Mouse (Mus musculus) ES-Bruce4 (cell line): ENCODE data around the gene Fam213a. TPM values are rescaled to one million over a fixed set of nuclear protein-coding genes. Genes with fewer than 3 reads are reported as not detected.

Experiments
- H3K27ac ChIP-seq: 2 replicates; pipeline ENCODE4 v1.5.1; 2012; ENCODE audit warnings: low read length, inconsistent platforms; ENCODE audit not compliant: insufficient read depth
- H3K27me3 ChIP-seq: 2 replicates; pipeline ENCODE4 v1.6.1; 2012; ENCODE audit warnings: mild to moderate bottlenecking, low read length, inconsistent platforms; ENCODE audit not compliant: control insufficient read depth, poor library complexity, insufficient read depth, severe bottlenecking
- H3K36me3 ChIP-seq: 2 replicates; pipeline ENCODE4 v1.6.1; 2012; ENCODE audit warnings: inconsistent platforms, mild to moderate bottlenecking, low read length, moderate library complexity; ENCODE audit not compliant: control insufficient read depth, poor library complexity, insufficient read depth, severe bottlenecking
- H3K4me1 ChIP-seq: one replicate; pipeline ENCODE4 v1.8.1; 2011; ENCODE audit warnings: low read length; ENCODE audit not compliant: control insufficient read depth, insufficient read depth
- H3K4me3 ChIP-seq: 2 replicates; pipeline ENCODE4 v1.5.1; 2011; ENCODE audit warnings: low read depth, mild to moderate bottlenecking, low read length
- H3K9ac ChIP-seq: 2 replicates; pipeline ENCODE4 v1.6.1; 2012; ENCODE audit warnings: low read depth, mild to moderate bottlenecking, inconsistent platforms; ENCODE audit not compliant: poor library complexity, severe bottlenecking
- H3K9me3 ChIP-seq: replicated peaks from 2 replicates; pipeline ENCODE4 v1.6.1; 2012; ENCODE audit warnings: mild to moderate bottlenecking, low read length, inconsistent platforms; ENCODE audit not compliant: control insufficient read depth, poor library complexity, insufficient read depth, severe bottlenecking
- CTCF ChIP-seq: IDR thresholded peaks from one replicate; pipeline ENCODE4 v1.8.1; 2011; ENCODE audit warnings: low read depth, low read length
- EP300 ChIP-seq: IDR thresholded peaks from 2 replicates; pipeline ENCODE4 v1.6.1; 2011; ENCODE audit warnings: low read depth, low read length; ENCODE audit not compliant: insufficient read depth
- POLR2A ChIP-seq: IDR thresholded peaks from one replicate; pipeline ENCODE4 v1.8.1; 2011; ENCODE audit warnings: low read length; ENCODE audit not compliant: insufficient read depth
- polyA plus RNA-seq: library from polyadenylated mRNA; stranded (reverse); fragments of >200 nt; gene quantifications from 2 replicates; pipeline ENCODE4 v1.2.4, GENCODE M21; 2011; ENCODE audit warnings: low read depth; ENCODE audit not compliant: missing spikeins, insufficient read depth, insufficient read length

Gene Fam213a
- polyA plus RNA-seq, 1 experiment: 24.8 TPM

- Histone ChIP-seq H3K4me1 (no peaks in the 10 kb centered on the region), H3K4me3 (no peak overlapping the region), H3K9me3 (no peaks in the 10 kb centered on the region), H3K27me3 (no peaks in the 10 kb centered on the region), H3K36me3 (no peaks in the 10 kb centered on the region), H3K9ac (no peak overlapping the region), H3K27ac (no peak overlapping the region)
- TF ChIP-seq EP300 (no peak), CTCF (no peak), POLR2A (no peak)
These were observed 6.7 kb downstream of the Fam213a start for GRCm38 (mm10) chr14:41006899-41007298.

- Histone ChIP-seq H3K4me1 (no peaks in the 10 kb centered on the region), H3K27me3 (no peaks in the 10 kb centered on the region), H3K4me3 (no peak overlapping the region), H3K9ac (no peak overlapping the region), H3K27ac (no peak overlapping the region), H3K9me3 (no peaks in the 10 kb centered on the region), H3K36me3 (no peaks in the 10 kb centered on the region)
- TF ChIP-seq POLR2A: no peak
- TF ChIP-seq EP300: no peak
- TF ChIP-seq CTCF: no peak
These were observed 7.3 kb downstream of the Fam213a start for GRCm38 (mm10) chr14:41006263-41006662.

DNA sequence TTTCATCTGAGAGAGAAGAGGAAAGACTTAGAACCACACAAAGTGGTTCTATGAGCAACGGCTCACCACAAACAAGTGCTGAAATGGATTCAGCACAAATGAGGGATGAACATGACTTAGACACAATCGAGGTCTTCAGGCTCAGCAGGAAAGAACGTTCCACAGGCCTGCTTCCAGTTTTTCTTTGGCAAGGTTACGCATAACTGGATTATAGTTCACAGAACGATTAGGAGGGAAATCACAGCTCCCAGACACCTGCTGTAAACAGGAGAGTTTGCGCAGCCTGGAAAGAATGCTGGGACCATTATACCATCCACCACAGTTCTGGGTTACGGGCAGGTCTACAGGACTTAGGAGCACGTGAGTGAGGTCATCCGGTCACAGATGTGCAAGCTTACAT lies 7.9 kb downstream of the Fam213a start:
- Histone ChIP-seq H3K9me3 (no peaks in the 10 kb centered on the region), H3K4me3 (no peak overlapping the region), H3K9ac (no peak overlapping the region), H3K36me3 (no peaks in the 10 kb centered on the region), H3K27me3 (no peaks in the 10 kb centered on the region), H3K27ac (no peak overlapping the region), H3K4me1 (no peaks in the 10 kb centered on the region)
- TF ChIP-seq EP300 (no peak), CTCF (no peak), POLR2A (no peak)

GRCm38 (mm10) chr14:41004201-41005141 lies 9.1 kb downstream of the Fam213a start:
- no peak for TF ChIP-seq POLR2A
- TF ChIP-seq EP300: no peak
- TF ChIP-seq CTCF: no peak
- Histone ChIP-seq H3K9ac (no peak overlapping the region), H3K27me3 (no peaks in the 10 kb centered on the region), H3K4me1 (no peaks in the 10 kb centered on the region), H3K4me3 (no peak overlapping the region), H3K36me3 (no peaks in the 10 kb centered on the region), H3K9me3 (no peaks in the 10 kb centered on the region), H3K27ac (no peak overlapping the region)

- Histone ChIP-seq H3K4me3 (no peak overlapping the region), H3K9me3 (no peaks in the 10 kb centered on the region), H3K9ac (no peak overlapping the region), H3K27me3 (no peaks in the 10 kb centered on the region), H3K27ac (no peak overlapping the region), H3K36me3 (no peaks in the 10 kb centered on the region), H3K4me1 (no peaks in the 10 kb centered on the region)
- no peak for TF ChIP-seq EP300
- no peak for TF ChIP-seq POLR2A
- no peak for TF ChIP-seq CTCF
These were observed 12.0 kb downstream of the Fam213a start for GRCm38 (mm10) chr14:41001576-41001975.

- no peaks in the 10 kb centered on the region for H3K36me3 ChIP-seq
- no peaks in the 10 kb centered on the region for H3K4me1 ChIP-seq
- H3K4me3 ChIP-seq: no peak overlapping the region
- H3K9me3 ChIP-seq: no peaks in the 10 kb centered on the region
- no peak overlapping the region for H3K27ac ChIP-seq
- H3K9ac ChIP-seq: no peak overlapping the region
- no peaks in the 10 kb centered on the region for H3K27me3 ChIP-seq
- TF ChIP-seq CTCF (no peak), POLR2A (no peak)
These were observed 12.8 kb downstream of the Fam213a start for GRCm38 (mm10) chr14:41000801-41001200.
